Mouse (Mus musculus): ENCODE results near the gene Myo1b.

The Myo1b gene

DNA sequence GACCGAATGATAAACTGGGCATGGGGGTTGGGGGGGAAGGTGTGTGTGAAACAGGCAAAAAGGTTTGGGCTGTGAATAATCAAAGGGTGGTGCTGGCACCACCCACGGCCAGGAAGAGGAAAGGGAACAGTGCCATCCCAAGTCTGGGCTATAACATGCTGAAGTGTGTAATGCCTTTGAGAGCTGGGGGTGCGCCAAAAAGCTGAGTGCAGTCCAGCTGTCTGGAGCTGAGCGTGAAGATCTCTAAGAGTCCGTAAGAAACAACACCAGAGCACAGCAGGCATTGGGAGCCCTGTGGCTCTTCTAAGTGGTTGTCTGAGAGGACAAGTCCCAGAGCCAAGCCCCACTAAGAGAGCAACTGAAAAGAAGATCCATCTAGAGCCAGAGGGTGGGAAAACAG is 63.6 kb downstream of the Myo1b start:
- DNase-seq (ENCODE audit: low spot score in 2 of 2): no peak

DNA sequence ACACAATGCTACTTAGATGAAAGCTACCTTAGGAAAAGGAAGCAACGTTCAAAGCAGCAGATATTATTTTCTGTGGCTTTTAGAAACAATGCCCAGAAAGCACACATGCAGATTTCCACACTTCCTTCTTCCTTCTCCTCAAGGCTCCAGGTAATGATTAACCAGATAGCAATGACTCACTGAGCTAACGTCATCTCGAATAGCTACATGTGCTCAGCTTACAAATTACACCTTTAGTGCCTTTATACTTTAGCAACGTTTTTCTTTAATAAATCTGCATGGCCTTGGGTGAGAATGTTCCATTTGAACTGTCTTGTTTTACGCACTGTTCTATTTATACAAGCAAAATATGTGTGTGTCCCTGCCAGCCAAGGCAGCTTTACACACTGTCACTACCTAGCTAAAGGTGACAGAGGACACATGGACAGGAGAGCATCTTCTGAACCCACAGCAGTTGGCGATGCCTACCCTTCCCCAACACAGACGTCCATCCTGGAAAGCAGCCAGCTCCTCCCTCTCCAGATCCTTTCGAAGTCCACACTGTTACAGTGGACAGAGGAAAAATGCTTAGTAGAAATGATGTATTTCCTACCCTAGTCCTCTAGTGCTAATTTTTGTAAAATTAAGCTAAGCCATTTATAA is 66.2 kb downstream of the Myo1b start:
- no peak for DNase-seq (ENCODE audit: low spot score in 2 of 2)

GRCm38 (mm10) chr1:51845264-51846036 is 70.4 kb downstream of the Myo1b start:
- no peak for DNase-seq (ENCODE audit: low spot score in 2 of 2)

DNA sequence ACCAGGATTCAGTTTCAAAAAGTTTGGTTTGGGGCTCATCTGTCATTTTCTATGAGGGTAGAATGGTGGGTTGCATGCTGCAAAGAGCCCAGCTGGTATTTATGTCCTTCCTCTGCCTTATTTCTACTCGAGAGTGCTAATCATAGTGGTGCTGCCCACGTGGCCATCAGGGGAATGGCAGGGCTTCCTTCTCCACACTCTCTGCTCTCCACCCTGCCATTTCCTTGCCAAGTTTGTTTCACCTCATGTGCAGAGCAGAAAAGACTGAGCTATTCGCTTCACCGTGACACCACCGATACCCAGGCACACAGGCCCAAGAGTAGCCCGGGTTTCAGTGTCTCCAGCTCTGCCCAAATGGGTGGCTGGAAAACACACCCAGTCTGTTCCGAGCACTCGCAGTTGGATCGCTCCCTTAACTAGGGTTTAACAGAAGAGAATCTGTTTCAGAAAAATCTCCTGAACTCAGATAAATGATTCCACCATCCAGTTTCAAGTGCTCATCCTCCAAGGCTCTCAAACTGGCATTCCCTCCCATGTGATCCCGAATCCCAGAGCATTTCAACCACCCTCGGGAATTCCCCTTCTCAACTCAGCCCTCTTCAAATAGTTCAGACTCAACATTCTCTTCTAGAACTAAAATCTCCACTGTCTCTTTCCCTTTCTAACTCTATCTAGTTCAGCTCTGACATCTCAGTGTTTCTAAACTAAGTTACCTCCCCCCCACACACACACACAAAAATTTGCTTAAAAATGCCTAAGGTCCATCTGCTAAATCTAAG is 77.8 kb downstream of the Myo1b start:
- DNase-seq (ENCODE audit: low spot score in 2 of 2): no peak

- no peak for DNase-seq (ENCODE audit: low spot score in 2 of 2)
Measured at GRCm38 (mm10) chr1:51837311-51837710, 78.6 kb downstream of the Myo1b start.

DNA sequence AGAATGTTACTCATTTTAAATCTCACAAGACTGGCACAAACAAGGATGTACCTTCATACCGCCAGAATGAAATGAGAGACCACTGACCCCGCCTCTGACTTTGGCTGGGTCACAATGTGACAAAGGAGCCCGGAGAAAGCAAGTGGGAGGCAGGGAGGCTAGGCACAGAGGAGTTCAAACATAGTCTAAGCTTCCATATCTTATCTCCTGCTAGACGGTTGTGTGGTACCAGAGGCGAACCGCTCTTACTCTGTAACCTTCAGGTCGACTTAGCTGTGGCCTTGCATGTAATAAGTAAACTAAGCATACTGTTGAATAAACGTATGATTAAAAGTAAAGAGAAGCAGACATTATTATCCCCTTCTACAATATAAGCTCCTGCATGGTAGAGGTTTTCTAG is 80.1 kb downstream of the Myo1b start:
- DNase-seq (ENCODE audit: low spot score in 2 of 2): no peak

DNA sequence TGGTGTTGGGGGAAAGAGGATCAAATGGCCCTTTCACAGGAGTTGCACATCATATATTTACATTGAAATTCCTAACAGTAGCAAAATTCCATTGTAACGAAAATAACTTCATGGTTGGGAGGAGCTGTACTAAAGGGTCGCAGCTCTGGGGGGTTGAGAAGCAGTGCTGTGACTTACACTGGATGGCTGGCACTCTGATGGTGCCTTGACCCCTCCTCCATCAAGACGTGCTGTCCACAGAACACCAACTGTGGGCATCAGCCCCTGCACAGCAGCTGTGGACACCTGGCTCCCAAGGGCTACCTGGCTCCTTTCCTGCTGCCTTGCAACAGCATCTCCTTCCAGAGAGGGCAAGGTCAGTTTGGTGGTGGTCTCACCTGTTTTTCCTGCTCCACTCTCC is 81.8 kb downstream of the Myo1b start:
- DNase-seq (ENCODE audit: low spot score in 2 of 2): no peak

DNA sequence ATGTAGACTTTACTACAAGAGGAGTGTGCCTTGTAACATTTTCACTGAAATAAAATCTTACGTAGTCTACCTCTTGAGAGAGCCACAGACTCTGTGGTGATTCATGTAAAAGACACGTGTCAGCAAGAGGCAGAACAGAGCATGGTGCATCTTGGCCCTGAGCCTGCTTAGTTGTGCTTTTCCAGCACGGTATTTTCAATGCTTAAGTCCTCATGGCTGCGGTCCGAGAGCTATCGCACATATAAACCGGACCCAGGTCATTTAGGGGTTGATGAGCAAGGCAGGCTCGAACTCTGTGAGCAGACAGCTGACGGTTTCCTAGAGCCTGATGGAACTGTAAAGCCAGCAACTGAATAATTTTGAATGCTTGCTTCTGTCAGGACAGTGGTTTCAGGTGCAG is 86.5 kb downstream of the Myo1b start:
- DNase-seq (ENCODE audit: low spot score in 2 of 2): no peak

DNA sequence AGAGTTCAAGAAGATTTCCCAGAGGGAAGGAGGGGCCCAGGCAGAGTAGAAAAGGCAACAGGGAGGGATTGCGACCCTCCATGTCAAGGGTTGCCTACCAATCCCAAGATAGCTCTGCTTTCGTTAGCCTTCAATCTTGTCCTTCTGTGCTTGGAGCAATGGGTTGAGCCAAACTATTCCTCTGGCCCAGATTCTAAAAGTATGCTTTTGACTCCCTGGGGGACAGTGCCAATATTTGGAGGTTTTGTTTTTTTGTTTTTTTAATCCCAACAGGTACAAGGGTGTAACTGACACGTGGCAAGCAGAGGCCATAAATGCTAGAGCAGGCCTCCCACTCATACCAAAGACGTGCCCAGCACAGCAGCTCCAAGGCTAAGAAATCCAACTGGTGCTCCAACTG is 93.3 kb downstream of the Myo1b start:
- DNase-seq (ENCODE audit: low spot score in 2 of 2): no peak

DNA sequence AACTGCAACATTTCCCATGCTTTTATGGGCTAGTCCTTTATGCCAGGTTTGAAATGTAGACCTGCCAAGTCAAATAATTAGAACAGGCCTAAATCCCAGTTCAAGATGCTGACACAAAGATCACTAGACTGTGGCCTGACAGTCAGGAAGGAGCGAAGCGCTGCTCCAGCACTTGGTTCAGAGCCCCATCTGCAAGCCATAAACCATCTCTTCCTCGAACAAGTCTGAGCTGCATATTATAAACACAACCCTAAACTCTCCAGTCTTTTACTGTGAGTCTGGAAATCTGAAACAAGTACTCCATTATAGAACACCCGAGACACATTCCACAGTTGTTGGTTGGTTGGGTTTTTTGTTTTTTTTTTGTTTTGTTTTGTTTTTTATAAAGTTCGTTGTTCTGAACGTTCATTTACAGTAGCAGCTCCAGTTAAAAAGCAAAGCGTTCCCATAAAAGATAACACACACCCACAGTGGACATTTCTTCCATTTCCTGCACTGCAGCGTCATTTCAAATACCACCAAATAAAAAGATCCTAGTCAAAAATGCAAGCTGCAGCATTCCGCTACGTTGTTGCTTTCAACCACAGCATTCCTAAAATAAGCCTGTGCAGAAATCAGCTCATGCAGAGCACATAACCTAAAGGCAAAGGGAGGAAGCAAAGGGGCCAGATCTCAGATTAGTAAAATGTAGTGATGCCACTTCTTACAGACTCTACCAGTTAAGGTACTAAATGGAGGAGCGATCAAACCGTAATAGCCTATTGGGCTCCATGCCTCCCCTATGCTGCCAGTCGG is 94.0 kb downstream of the Myo1b start:
- DNase-seq (ENCODE audit: low spot score in 2 of 2): no peak

DNA sequence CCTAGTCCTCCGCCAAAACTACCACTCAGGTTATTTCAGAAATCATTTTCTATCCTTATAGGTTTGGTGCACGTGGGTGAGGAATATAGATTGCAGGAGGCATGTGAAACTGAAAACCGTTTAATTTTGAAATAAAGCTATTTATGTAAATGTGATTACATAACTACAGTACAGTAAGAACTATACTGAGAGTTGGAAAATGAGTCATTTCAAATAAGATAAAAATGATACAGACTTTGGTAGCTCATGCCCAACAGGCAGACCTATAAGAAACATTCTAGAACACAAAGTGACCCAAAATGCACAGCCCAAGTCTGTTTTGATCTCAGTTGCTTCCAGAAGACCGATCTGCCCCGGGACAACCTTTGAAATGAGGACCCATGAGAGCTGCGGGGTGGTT is 95.4 kb downstream of the Myo1b start:
- DNase-seq (ENCODE audit: low spot score in 2 of 2): no peak

DNA sequence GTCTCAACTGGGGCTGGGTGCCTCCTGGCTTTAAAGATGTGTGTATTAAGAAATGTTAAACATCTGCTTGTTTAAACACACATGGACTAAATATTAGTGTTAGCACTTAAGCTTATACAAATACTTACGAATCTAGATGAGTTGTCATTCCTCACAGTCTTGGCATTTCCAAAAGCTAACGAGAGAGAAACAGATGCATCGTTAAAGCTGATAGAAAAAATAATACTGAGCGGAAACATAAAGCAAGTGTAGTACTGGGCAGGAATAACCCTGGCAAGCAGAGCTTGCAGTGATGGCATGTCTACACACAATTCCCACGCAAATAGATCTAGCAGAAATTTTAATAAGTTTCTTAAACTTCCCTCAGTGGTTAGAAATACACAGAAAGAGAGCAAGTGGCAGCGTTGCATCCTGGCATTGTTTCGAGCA is 95.8 kb downstream of the Myo1b start:
- DNase-seq (ENCODE audit: low spot score in 2 of 2): no peak

DNA sequence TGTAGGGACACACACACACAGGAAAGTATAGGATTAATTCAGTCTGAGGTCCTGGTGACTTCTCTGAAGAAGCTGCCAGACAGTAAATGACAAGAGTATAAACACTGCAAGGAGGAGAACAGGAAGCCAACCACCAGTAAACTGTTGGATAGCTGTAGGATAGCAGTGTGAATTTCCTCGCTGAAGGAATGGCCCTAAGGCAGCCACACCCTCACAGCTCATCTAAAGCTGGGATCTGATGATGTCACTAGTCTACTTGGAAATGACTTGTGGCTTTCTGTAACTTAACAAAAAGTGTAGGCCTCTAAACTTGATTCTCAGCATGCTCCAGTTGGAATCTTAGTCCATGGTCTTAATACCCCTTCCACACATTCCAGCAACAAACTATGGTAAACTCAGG is 100.2 kb downstream of the Myo1b start:
- no peak for DNase-seq (ENCODE audit: low spot score in 2 of 2)

DNA sequence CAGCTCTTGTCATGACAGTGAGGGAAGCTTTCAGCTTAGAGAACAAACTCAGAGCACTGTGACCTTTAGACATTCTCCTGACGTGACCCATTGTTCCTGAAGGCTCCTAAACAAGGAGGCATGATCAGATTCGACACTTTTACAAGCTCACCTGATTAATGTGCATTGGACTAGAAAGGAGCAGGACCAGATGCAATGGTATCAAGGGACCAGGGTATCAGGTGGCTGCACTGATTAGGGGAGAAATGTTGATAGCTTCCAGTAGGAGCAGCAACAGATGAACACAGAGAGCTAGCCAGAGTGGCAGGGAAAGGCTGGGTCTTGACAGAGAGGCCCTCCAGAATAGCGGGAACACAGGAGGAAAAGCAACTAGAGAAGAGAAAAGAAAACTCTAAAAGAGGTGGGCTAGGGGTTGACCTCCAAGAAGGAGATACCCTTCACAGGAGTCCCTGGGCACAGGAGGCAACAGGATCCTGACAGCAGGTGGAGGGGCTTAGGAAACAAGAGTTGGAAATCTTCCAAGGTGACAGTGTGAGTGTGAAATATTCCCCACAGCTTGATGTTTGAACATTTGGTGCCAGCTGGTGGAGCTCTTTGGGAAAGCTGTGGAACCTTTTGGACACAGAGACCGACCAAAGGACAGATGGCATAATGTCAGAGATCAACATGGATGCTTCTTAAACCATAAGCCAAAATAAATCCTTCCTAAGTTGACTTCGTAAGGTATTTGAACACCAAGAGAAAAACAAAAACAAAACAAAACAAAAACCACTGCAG is 100.8 kb downstream of the Myo1b start:
- no peak for DNase-seq (ENCODE audit: low spot score in 2 of 2)

GRCm38 (mm10) chr1:51808847-51809246 is 107.0 kb downstream of the Myo1b start:
- DNase-seq (ENCODE audit: low spot score in 2 of 2): no peak

DNA sequence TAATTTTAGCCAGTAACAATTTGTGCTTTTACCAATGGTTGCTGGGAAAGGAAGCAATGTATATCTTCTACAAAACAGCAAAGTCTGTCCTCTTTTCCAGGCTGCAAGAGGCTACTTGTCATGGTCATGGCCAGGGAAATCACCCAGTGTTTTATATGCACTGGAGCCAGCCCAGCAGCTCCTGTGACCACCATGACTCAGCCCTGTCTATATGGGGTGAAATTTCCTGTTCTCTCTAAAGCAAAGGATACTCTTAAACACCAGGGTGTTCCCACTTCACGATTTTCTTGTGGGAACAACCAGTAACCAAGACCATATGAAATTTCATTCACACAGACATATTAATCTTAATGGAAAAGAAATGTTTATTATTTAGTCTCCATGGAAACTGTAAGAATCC is 107.6 kb downstream of the Myo1b start:
- DNase-seq (ENCODE audit: low spot score in 2 of 2): no peak

- no peak for DNase-seq (ENCODE audit: low spot score in 2 of 2)
Measured at GRCm38 (mm10) chr1:51805040-51805610, 110.7 kb downstream of the Myo1b start.

DNA sequence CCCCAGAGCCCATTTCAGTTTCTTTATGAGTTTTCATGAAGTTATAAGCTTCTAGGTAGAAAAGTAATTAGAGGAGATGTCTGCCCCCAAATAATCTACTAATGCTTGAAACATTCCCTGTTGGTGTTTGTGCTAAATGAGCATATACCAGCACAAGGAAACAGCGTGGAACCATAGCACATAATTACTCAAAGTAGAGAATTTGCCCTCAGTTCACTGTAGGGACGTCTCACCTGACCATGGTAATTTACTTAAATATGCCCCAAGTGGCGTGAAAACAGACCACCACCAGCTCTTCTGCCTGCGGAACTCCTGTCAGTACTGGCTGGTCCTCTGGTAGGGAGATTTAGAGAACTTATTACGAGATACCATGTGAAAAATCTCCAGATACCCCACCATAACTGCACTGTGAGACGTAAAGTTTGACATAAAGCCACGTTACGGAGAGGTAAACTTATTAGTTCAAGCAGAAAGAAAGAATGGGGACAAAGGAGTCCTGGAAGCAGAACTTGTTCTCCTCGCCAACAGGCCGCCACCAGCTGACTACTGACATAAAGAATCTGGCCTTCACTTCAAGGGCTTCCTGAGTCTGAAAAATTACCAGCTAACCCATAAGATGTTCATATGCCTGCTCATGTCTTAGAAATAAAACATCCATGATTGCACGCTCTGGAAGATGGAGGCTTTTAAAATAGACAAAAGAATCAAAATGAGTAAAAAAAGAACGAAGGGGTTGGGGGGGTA is 111.4 kb downstream of the Myo1b start:
- no peak for DNase-seq (ENCODE audit: low spot score in 2 of 2)

- DNase-seq (ENCODE audit: low spot score in 2 of 2): no peak
Measured at GRCm38 (mm10) chr1:51798011-51798471, 117.8 kb downstream of the Myo1b start.
